Mouse (Mus musculus): ENCODE measurements around the gene Klhl22.

DNA sequence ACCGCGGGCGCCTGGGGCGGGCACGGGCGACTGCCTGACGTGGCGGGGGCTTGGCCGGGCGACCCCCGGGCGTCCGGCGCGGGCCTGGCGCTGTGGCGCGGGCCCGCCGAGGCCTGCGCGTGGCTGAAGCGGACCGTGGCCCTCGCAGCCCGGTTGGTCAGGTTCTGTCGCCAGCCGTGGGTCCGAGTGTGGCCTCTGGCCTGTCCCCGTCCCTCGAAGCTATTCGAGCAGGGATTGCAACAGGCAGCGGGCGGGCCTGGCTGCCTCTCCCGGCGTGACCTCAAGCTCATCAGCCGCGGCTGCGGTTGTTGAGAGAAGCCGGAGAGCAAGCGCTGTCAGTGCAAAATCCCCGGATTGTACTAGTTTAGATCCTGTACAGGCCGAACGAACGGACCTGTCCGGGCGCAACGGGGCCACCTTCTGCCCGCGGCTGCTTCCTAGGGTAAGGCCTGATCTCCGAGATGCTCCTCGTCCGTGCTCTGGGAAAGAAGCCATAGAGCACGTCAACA is 449 bp downstream of the Klhl22 start:
- TF ChIP-seq CTCF (conservative IDR thresholded peaks at IDR 0.05; ENCODE audit: insufficient read depth, insufficient read length, low read depth, low read length), result no peak
- no peak for TF ChIP-seq POLR2A (IDR thresholded peaks at IDR 0.05; ENCODE audit: low read depth, low read length)
